Mouse (Mus musculus): ENCODE data around the gene Zyg11a. TPM values are rescaled to one million over a fixed set of nuclear protein-coding genes. Genes with fewer than 3 reads are reported as not detected.
"Not testable (repeated sequence)": the region's sequence is repeated elsewhere in the genome, so short reads cannot be mapped to it uniquely, and the experiment has no call there.

Zyg11a gene
- polyA plus RNA-seq, 1 experiment from 2014 or later, result 0.05 TPM

DNA sequence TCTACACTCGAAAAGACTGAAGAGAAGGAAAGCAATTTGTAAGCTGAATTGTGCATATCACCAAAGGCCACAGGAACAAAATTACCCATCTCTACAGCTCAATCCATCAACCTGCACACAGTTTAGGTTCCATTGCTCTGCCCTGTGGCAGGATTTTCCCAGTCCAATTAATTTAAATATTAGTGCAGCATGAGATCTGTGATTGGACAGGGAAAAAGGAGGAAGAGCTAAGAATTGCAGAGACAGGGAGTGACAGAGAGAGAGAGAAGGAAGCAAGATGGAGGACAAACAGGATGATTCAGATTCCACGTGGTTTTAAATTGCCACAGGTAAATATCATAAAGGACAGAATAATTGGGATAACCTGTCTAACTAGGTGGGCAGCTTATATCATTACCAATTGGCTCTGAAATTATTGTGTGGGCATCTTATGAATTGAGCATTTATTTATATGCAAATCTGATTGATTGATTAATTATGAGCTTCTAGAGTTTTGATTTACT lies 25.0 kb downstream of the Zyg11a start:
- H3K4me1 ChIP-seq, result peaks cover 4% of the 10 kb centered on the region; the same call in 1 of the 2 replicates
- H3K36me3 ChIP-seq, result no peaks in the 10 kb centered on the region
- no peak for DNase-seq (ENCODE audit: low spot score)
- WGBS, result 75% methylated on average over 2 of the region's 2 CpGs
- no peaks in the 10 kb centered on the region for H3K9me3 ChIP-seq (replicated peaks)
- no peak overlapping the region for H3K27ac ChIP-seq (replicated peaks)
- no peaks in the 10 kb centered on the region for H3K27me3 ChIP-seq (ENCODE audit: low read depth, poor library complexity, severe bottlenecking)
- H3K4me3 ChIP-seq, result no peak overlapping the region

- Histone ChIP-seq H3K4me3 (no peak overlapping the region), H3K36me3 (no peaks in the 10 kb centered on the region), H3K27me3 (ENCODE audit: low read depth, poor library complexity, severe bottlenecking) (no peaks in the 10 kb centered on the region), H3K4me1 (no peaks in the 10 kb centered on the region), H3K9me3 (replicated peaks) (no peaks in the 10 kb centered on the region), H3K27ac (replicated peaks) (no peak overlapping the region)
- WGBS, result 21% methylated on average over 1 of the region's 1 CpGs
- no peak for DNase-seq (ENCODE audit: low spot score)
Measured at GRCm38 (mm10) chr4:108182278-108182677, 35.6 kb downstream of the Zyg11a start.

DNA sequence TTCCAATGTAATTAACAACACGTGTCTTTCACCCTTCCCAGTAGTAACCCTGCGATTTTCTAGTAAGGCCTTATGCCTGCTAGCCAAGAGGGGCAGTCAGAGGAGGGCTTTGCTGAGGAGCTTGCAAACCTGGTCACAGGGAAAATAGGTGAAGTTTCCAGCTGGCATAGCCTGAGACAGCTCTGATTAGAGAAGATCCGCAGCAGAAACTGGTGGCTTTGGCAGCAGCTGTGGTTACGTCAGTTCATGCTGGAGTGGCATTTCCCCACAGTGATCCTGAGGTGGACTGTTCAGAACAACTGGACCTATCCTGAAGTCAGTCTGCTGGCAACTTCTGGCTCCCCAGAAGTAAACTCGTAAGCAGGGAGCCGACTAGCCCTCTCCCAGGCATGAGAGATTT lies 49.8 kb downstream of the Zyg11a start:
- Histone ChIP-seq H3K9me3 (replicated peaks) (no peaks in the 10 kb centered on the region), H3K4me3 (no peak overlapping the region)
- WGBS, result 88% methylated on average over 6 of the region's 6 CpGs

DNA sequence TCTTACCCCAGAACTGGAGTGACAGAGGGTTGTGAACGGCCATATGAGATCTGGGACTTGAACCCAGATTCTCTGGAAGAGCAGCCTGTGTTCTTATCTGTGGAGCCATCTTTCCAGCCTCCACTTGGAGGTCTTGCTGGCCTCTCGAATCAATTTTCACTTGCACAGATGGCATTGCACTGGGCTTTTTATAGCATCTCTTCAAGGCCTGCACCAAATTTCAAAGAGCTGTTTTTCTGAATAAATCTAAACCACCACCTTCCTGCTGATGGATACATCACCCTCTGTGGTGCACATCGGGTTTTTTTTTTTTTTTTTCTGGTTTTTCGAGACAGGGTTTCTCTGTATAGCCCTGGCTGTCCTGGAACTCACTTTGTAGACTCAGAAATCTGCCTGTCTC lies 51.0 kb downstream of the Zyg11a start:
- no peak overlapping the region for H3K4me3 ChIP-seq
- 89% methylated on average over 4 of the region's 4 CpGs for WGBS
- no peaks in the 10 kb centered on the region for H3K36me3 ChIP-seq
- H3K27ac ChIP-seq (replicated peaks), result no peak overlapping the region
- peaks cover 20% of the 10 kb centered on the region for H3K27me3 ChIP-seq (ENCODE audit: low read depth, poor library complexity, severe bottlenecking)
- no peaks in the 10 kb centered on the region for H3K9me3 ChIP-seq (replicated peaks)
- no peak for DNase-seq (ENCODE audit: low spot score)
- H3K4me1 ChIP-seq, result peaks cover 12% of the 10 kb centered on the region

More for the DNA sequence above, 49.8 kb downstream of the Zyg11a start:
- peaks cover 12% of the 10 kb centered on the region for H3K4me1 ChIP-seq
- H3K27ac ChIP-seq (replicated peaks), result no peak overlapping the region
- DNase-seq (ENCODE audit: low spot score), result no peak
- no peaks in the 10 kb centered on the region for H3K36me3 ChIP-seq
- peaks cover 20% of the 10 kb centered on the region for H3K27me3 ChIP-seq (ENCODE audit: low read depth, poor library complexity, severe bottlenecking)

DNA sequence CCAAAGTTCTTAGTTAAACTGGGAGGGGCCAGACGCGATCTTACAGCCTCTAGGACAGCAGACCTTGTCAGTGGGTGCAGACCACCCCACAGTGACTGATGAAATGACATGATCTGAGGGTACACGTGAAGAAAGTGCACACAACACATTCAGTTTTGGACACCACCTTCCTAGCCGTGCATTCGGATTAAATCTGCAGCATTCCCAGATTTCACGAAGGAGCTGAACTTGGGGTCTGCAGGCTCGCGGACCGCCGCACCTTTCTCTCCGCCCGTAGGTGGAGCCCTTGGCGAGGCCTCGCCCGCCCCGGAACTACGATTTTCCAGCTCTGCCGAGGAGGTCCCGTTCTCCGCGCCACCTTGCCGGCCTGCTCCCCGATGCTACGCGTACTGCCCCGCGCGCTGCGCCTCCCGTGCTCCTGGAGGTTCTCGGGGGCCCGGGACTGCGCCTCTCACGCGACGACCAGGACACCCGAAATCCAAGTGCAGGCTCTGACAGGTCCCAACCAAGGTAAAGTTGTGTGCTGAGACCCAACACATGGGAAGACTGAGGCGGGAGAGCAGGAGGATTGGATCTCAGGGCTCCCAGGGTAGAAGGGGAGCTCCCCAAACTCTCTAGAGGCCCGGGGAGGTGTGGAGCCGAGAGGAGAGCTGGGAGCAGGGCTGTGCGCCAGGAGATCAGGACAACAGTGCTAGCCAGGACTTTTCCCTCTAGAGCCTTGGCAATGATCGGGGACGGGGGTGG lies 52.5 kb downstream of the Zyg11a start, which contains the start of gene Echdc2:
Gene Echdc2, plus strand, starts transcription at position 286 of the 744 bp plus-strand sequence.
- Histone ChIP-seq H3K9me3 (replicated peaks) (no peaks in the 10 kb centered on the region), H3K27ac (replicated peaks) (peak within 1 kb of the TSS; percentile 56), H3K4me1 (peaks cover 12% of the 10 kb centered on the region), H3K27me3 (ENCODE audit: low read depth, poor library complexity, severe bottlenecking) (peaks cover 20% of the 10 kb centered on the region), H3K4me3 (peak within 1 kb of the TSS; percentile 58), H3K36me3 (no peaks in the 10 kb centered on the region)
- 2% methylated on average over 43 of the region's 43 CpGs for WGBS
- DNase-seq (ENCODE audit: low spot score), result peak; percentile 71

DNA sequence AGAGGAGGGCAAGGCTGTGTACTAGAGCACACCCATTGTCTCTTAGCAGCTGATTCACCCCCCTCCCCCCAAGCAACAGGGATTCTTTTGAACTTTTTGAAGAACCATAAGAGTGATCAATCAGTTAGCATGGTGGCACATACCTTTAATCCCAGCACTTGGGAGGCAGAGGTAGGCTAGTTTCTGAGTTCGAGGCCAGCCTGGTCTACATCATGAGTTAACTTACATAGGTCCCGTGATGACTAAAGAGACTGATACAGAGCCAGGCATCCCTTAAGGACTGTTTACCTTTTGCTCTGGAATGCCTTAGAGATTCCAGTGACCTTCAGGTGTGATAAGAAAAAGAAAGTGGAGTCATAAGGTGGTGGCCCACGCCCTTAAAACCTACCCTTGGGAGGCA lies 54.6 kb downstream of the Zyg11a start:
- 89% methylated on average over 3 of the region's 3 CpGs for WGBS
- Histone ChIP-seq H3K4me3 (no peak overlapping the region), H3K4me1 (peaks cover 12% of the 10 kb centered on the region), H3K36me3 (no peaks in the 10 kb centered on the region), H3K9me3 (replicated peaks) (no peaks in the 10 kb centered on the region), H3K27me3 (ENCODE audit: low read depth, poor library complexity, severe bottlenecking) (peaks cover 20% of the 10 kb centered on the region), H3K27ac (replicated peaks) (no peak overlapping the region)
- no peak for DNase-seq (ENCODE audit: low spot score)

GRCm38 (mm10) chr4:108161936-108162335 lies 55.9 kb downstream of the Zyg11a start:
- Histone ChIP-seq H3K27ac (replicated peaks) (no peak overlapping the region), H3K9me3 (replicated peaks) (no peaks in the 10 kb centered on the region; the same call in 1 of the 2 replicates), H3K36me3 (no peaks in the 10 kb centered on the region), H3K4me3 (no peak overlapping the region), H3K4me1 (peaks cover 12% of the 10 kb centered on the region), H3K27me3 (ENCODE audit: low read depth, poor library complexity, severe bottlenecking) (peaks cover 20% of the 10 kb centered on the region)
- no peak for DNase-seq (ENCODE audit: low spot score)
- 91% methylated on average over 8 of the region's 8 CpGs for WGBS

- not testable (repeated sequence) for H3K27ac ChIP-seq (replicated peaks); H3K27me3 ChIP-seq (ENCODE audit: low read depth, poor library complexity, severe bottlenecking); H3K36me3 ChIP-seq; DNase-seq (ENCODE audit: low spot score); H3K4me1 ChIP-seq; H3K4me3 ChIP-seq
- 85% methylated on average over 1 of the region's 1 CpGs for WGBS
- H3K9me3 ChIP-seq (replicated peaks), result peaks cover 12% of the 10 kb centered on the region; the same call in 1 of the 2 replicates
Measured at GRCm38 (mm10) chr4:108155141-108155540, 62.7 kb downstream of the Zyg11a start.

DNA sequence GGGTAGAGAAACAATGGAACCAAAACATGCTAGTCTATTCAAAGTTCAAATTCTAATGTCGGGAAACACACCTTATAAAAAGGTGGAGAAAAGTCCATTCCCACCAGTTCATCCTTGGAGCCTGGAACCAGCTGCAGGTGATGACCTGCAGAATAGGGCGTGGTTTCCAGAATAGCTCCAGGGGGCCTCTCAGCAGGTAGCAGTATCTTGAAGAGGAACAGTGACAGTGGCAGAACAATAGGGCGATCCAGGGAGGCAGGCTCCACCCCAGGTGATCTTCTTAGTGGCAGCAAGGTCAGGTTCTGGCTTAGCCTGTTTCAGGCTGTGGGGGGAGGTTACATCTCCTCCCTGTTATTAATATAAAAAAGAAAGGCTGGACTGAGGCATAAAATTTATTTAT lies 72.3 kb downstream of the Zyg11a start:
- not testable (repeated sequence) for H3K27me3 ChIP-seq (ENCODE audit: low read depth, poor library complexity, severe bottlenecking); H3K36me3 ChIP-seq; DNase-seq (ENCODE audit: low spot score); H3K4me1 ChIP-seq; H3K27ac ChIP-seq (replicated peaks); H3K9me3 ChIP-seq (replicated peaks); H3K4me3 ChIP-seq
- 24% methylated on average over 3 of the region's 3 CpGs for WGBS

DNA sequence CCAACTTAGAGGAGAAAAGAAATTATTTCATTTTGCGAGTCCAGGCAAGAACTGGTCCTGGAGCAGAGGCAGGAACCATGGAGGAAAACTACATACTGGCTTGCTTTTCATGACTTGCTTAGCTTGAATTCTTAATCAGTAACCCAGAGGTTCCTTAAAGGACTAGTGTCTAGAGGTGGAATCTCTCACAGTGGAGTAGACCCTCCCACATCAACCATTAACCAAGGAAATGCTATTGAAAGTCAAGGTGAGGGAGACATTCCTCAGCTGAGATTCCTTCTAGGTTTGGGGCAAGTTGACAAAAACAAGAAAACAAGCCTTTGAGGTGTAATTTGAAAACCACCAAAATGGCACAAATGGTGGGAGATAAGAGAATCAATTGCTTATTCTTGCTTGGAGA lies 73.0 kb downstream of the Zyg11a start, which contains the start of gene Scp2:
Gene Scp2, minus strand, starts transcription at position 119 of the 400 bp plus-strand sequence.
- no peaks in the 10 kb centered on the region for H3K36me3 ChIP-seq
- H3K4me1 ChIP-seq, result no peaks in the 10 kb centered on the region
- H3K9me3 ChIP-seq (replicated peaks), result peaks cover 7% of the 10 kb centered on the region; the same call in 1 of the 2 replicates

DNA sequence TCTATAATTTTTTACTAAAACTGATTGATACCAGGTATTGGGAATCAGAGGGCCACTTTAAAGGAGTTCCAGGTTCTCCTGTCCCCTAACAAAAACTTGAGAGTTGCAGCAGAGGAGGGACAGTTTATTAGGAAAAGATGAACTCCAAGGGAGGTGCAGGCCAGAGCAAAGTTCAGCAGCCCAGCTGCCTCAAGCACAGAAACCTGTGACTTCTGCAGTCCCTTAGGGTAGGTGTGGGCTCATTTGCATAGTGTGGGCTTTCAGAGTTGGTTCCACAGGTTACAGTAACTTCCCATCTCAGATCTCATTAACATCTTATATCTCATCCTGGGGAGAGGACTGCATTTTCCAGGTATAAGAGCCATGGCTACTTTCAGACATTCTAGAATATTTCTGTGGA lies 74.1 kb downstream of the Zyg11a start:
- no peak overlapping the region for H3K4me3 ChIP-seq
- H3K36me3 ChIP-seq, result no peaks in the 10 kb centered on the region
- no peak overlapping the region for H3K27ac ChIP-seq (replicated peaks)
- H3K27me3 ChIP-seq (ENCODE audit: low read depth, poor library complexity, severe bottlenecking), result no peaks in the 10 kb centered on the region
- DNase-seq (ENCODE audit: low spot score), result no peak
- H3K9me3 ChIP-seq (replicated peaks), result peaks cover 7% of the 10 kb centered on the region; the same call in 1 of the 2 replicates
- no peaks in the 10 kb centered on the region for H3K4me1 ChIP-seq

More for the DNA sequence above, 73.0 kb downstream of the Zyg11a start, which contains the start of gene Scp2:
- no peaks in the 10 kb centered on the region for H3K27me3 ChIP-seq (ENCODE audit: low read depth, poor library complexity, severe bottlenecking)
- WGBS, result 88% methylated on average over 1 of the region's 1 CpGs
- no peak for DNase-seq (ENCODE audit: low spot score)
- H3K4me3 ChIP-seq, result no peak within 1 kb of the TSS
- no peak within 1 kb of the TSS for H3K27ac ChIP-seq (replicated peaks)

- H3K27me3 ChIP-seq (ENCODE audit: low read depth, poor library complexity, severe bottlenecking); H3K27ac ChIP-seq (replicated peaks); H3K4me3 ChIP-seq; H3K4me1 ChIP-seq; DNase-seq (ENCODE audit: low spot score); H3K36me3 ChIP-seq; H3K9me3 ChIP-seq (replicated peaks): not testable (repeated sequence)
- WGBS, result 91% methylated on average over 2 of the region's 2 CpGs
Measured at GRCm38 (mm10) chr4:108143178-108143577, 74.7 kb downstream of the Zyg11a start.

GRCm38 (mm10) chr4:108136938-108137337 lies 80.9 kb downstream of the Zyg11a start:
- 89% methylated on average over 5 of the region's 5 CpGs for WGBS
- H3K9me3 ChIP-seq (replicated peaks), result no peaks in the 10 kb centered on the region; the same call in 1 of the 2 replicates
- H3K4me3 ChIP-seq, result no peak overlapping the region
- no peak for DNase-seq (ENCODE audit: low spot score)
- no peaks in the 10 kb centered on the region for H3K27me3 ChIP-seq (ENCODE audit: low read depth, poor library complexity, severe bottlenecking)
- no peaks in the 10 kb centered on the region for H3K4me1 ChIP-seq
- no peaks in the 10 kb centered on the region for H3K36me3 ChIP-seq
- no peak overlapping the region for H3K27ac ChIP-seq (replicated peaks)
